Mouse (Mus musculus) cerebellum, adult 2 months (tissue): ENCODE results near the gene Hps4. TPM values are rescaled to one million over a fixed set of nuclear protein-coding genes. Genes with fewer than 3 reads are reported as not detected.

ENCODE experiments used
- DNase-seq, 2 experiments: peaks; one replicate each; pipeline ENCODE4 v3.0.0; 2021
- H3K27ac ChIP-seq: fragments of 200-500 bp; 2 replicates; pipeline ENCODE4 v1.5.1; 2012; ENCODE audit warnings: low read length, control low read depth, inconsistent platforms; ENCODE audit not compliant: insufficient read depth
- H3K27me3 ChIP-seq: fragments of 200-500 bp; 2 replicates; pipeline ENCODE4 v1.6.1; 2012; ENCODE audit warnings: inconsistent platforms, mild to moderate bottlenecking, low read length, moderate library complexity; ENCODE audit not compliant: control insufficient read depth, insufficient read depth
- H3K4me1 ChIP-seq: fragments of 200-500 bp; 2 replicates; pipeline ENCODE4 v1.6.1; 2011; ENCODE audit warnings: low read length; ENCODE audit not compliant: control insufficient read depth, insufficient read depth
- H3K4me3 ChIP-seq: fragments of 200-500 bp; replicated peaks from 2 replicates; pipeline ENCODE3; 2011; ENCODE audit warnings: mild to moderate bottlenecking, low read depth, low read length, control low read depth; ENCODE audit not compliant: insufficient read depth
- CTCF ChIP-seq: fragments of 200-500 bp; IDR thresholded peaks from 2 replicates; pipeline ENCODE4 v1.5.1; 2011; ENCODE audit warnings: low read depth, mild to moderate bottlenecking, control low read depth, low read length, moderate library complexity, borderline replicate concordance; ENCODE audit not compliant: insufficient read depth
- POLR2A ChIP-seq: fragments of 200-500 bp; IDR thresholded peaks from 2 replicates; pipeline ENCODE4 v1.6.1; 2011; ENCODE audit warnings: low read length, control low read depth, borderline replicate concordance; ENCODE audit not compliant: insufficient read depth
- WGBS: fragments of 180-500 bp; shearing (Covaris S2); methylation state at CpG from one replicate; pipeline ENCODE4 v1.1.7; 2018; 5-methylcytosine and 5-hydroxymethylcytosine counted together
- polyA plus RNA-seq: library from polyadenylated mRNA; depleted of rRNA; stranded (reverse); fragments of >200 nt; gene quantifications from 2 replicates; pipeline ENCODE4 v1.2.3, GENCODE M21; 2012

The Hps4 gene
- polyA plus RNA-seq, 1 experiment, result 47.4 TPM

GRCm38 (mm10) chr5:112376111-112376510 is 33.2 kb downstream of the Hps4 start:
- no peak for TF ChIP-seq POLR2A
- TF ChIP-seq CTCF, result no peak
- peaks cover 32% of the 10 kb centered on the region for H3K4me1 ChIP-seq
- H3K4me3 ChIP-seq, result no peak overlapping the region
- no peak overlapping the region for H3K27ac ChIP-seq
- WGBS, result 67% methylated on average over 4 of the region's 4 CpGs
- H3K27me3 ChIP-seq, result no peaks in the 10 kb centered on the region
- DNase-seq, result no peak

- DNase-seq, result no peak
Observed at GRCm38 (mm10) chr5:112377380-112377779, 34.5 kb downstream of the Hps4 start.

GRCm38 (mm10) chr5:112378716-112379115 is 35.8 kb downstream of the Hps4 start:
- DNase-seq, result no peak
- Histone ChIP-seq H3K4me1 (peaks cover 37% of the 10 kb centered on the region), H3K4me3 (no peak overlapping the region), H3K27me3 (no peaks in the 10 kb centered on the region), H3K27ac (no peak overlapping the region)
- TF ChIP-seq CTCF, result no peak
- no peak for TF ChIP-seq POLR2A
- WGBS, result 71% methylated on average over 6 of the region's 6 CpGs

More at GRCm38 (mm10) chr5:112377380-112377779, 34.5 kb downstream of the Hps4 start:
- 86% methylated on average over 1 of the region's 1 CpGs for WGBS
- no peaks in the 10 kb centered on the region for H3K27me3 ChIP-seq
- H3K4me3 ChIP-seq, result no peak overlapping the region
- H3K4me1 ChIP-seq, result peaks cover 29% of the 10 kb centered on the region
- no peak overlapping the region for H3K27ac ChIP-seq
- TF ChIP-seq CTCF, result no peak
- no peak for TF ChIP-seq POLR2A

GRCm38 (mm10) chr5:112381154-112381553 is 38.3 kb downstream of the Hps4 start:
- no peak for DNase-seq
- Histone ChIP-seq H3K27me3 (no peaks in the 10 kb centered on the region), H3K27ac (no peak overlapping the region), H3K4me1 (peaks cover 35% of the 10 kb centered on the region), H3K4me3 (no peak overlapping the region)
- no peak for TF ChIP-seq POLR2A
- WGBS, result 84% methylated on average over 11 of the region's 11 CpGs

- DNase-seq, result peak in 1 of 2 experiments; percentile 7
- no peak for TF ChIP-seq CTCF
- no peak for TF ChIP-seq POLR2A
- H3K27me3 ChIP-seq, result no peaks in the 10 kb centered on the region
- H3K4me1 ChIP-seq, result peaks cover 34% of the 10 kb centered on the region
- H3K27ac ChIP-seq, result no peak overlapping the region
- H3K4me3 ChIP-seq, result no peak overlapping the region
- 77% methylated on average over 9 of the region's 9 CpGs for WGBS
Observed at GRCm38 (mm10) chr5:112382042-112382441, 39.2 kb downstream of the Hps4 start.

GRCm38 (mm10) chr5:112382641-112383330 is 39.9 kb downstream of the Hps4 start:
- Histone ChIP-seq H3K27me3 (no peaks in the 10 kb centered on the region), H3K4me1 (peaks cover 34% of the 10 kb centered on the region), H3K27ac (no peak overlapping the region), H3K4me3 (no peak overlapping the region)
- TF ChIP-seq CTCF, result 0 out of 2 replicates have a peak, but pooled peaks have one; percentile 6
- no peak for TF ChIP-seq POLR2A
- peak; percentile 57 to 66 for DNase-seq
- 9% methylated on average over 17 of the region's 17 CpGs for WGBS

- H3K4me3 ChIP-seq, result no peak overlapping the region
- TF ChIP-seq POLR2A, result no peak
- DNase-seq, result no peak
- H3K27ac ChIP-seq, result no peak overlapping the region
- WGBS, result 94% methylated on average over 13 of the region's 13 CpGs
- peaks cover 41% of the 10 kb centered on the region for H3K4me1 ChIP-seq
- H3K27me3 ChIP-seq, result no peaks in the 10 kb centered on the region
Observed at GRCm38 (mm10) chr5:112384805-112385472, 42.1 kb downstream of the Hps4 start.

- TF ChIP-seq POLR2A (no peak), CTCF (no peak)
- no peak overlapping the region for H3K4me3 ChIP-seq
- peaks cover 34% of the 10 kb centered on the region for H3K4me1 ChIP-seq
- H3K27me3 ChIP-seq, result no peaks in the 10 kb centered on the region
- 82% methylated on average over 2 of the region's 2 CpGs for WGBS
- no peak for DNase-seq
- H3K27ac ChIP-seq, result no peak overlapping the region
Observed at GRCm38 (mm10) chr5:112385973-112386372, 43.1 kb downstream of the Hps4 start.
